In the genomic region with DNA sequence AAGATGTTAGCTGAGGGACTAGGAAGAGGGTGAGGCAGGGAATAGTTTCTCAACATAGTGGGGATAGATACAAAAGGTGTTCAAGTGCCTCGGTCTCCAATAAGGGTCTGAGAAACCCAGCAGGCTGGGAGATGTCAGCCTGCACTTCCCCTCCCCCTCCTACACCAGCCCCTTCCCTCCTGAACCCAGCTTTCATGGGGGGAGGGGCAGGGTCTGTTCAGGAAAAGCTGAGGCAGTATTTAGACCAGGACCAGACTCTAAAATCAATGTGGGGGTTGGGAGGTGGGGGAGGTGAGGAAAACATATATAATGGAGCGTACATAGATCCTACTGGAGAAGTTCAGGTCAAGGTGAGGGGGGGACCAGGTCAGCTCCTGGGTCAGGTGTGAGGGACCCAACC, we compare ENCODE assay signal across 14 mouse cellular contexts. TPM values are rescaled to one million over a fixed set of nuclear protein-coding genes. Genes with fewer than 3 reads are reported as not detected.
DNase-seq lines count a peak whose midpoint lies in the region; ATAC-seq and TF ChIP-seq lines count a peak whose summit lies in the region.
"Had no signal": no experiment of that assay in that cellular context is flagged by ENCODE, and none has a peak within 500 bp of the region (broad histone marks: within the 10 kb centered on the region; RNA-seq: fewer than 3 reads in every experiment).

No protein-coding gene starts in this region.

- intact Hi-C loops in left cerebral cortex, postnatal 4 days (cut with DNase I) = no loop called here

- H3K9ac ChIP-seq in heart, embryonic 13.5 days = peak overlapping the region; percentile 82
- H3K9ac ChIP-seq in lung, postnatal 0 days (replicated peaks; ENCODE audit: low read depth) = no peak overlapping the region
- no peak overlapping the region for H3K9ac ChIP-seq in intestine, postnatal 0 days (ENCODE audit: low read depth, low read length)
- 0 out of 2 replicates have a peak overlapping the region, but pooled peaks have one; percentile 67 for H3K9ac ChIP-seq in stomach, embryonic 14.5 days (replicated peaks; ENCODE audit: low read depth, low read length)
- H3K9ac ChIP-seq: neural tube, embryonic 12.5 days had no signal

- no peak for TF ChIP-seq CTCF in lung, postnatal 0 days (IDR thresholded peaks at IDR 0.05)
- no peak for TF ChIP-seq CTCF in intestine, postnatal 0 days (IDR thresholded peaks at IDR 0.05; ENCODE audit: low read depth)

- H3K27me3 ChIP-seq in heart, embryonic 13.5 days (replicated peaks) = peaks cover 19% of the 10 kb centered on the region
- H3K27me3 ChIP-seq in lung, postnatal 0 days (replicated peaks; ENCODE audit: insufficient read depth, low read length) = 0 out of 2 replicates have a peak, but pooled peaks cover 4% of the 10 kb centered on the region
- H3K27me3 ChIP-seq in intestine, postnatal 0 days (replicated peaks; ENCODE audit: control insufficient read depth, insufficient read depth, low read length) = no peaks in the 10 kb centered on the region
- H3K27me3 ChIP-seq in stomach, embryonic 14.5 days (ENCODE audit: control insufficient read depth, insufficient read depth, low read length) = no peaks in the 10 kb centered on the region

- no peaks in the 10 kb centered on the region for H3K9me3 ChIP-seq in heart, embryonic 13.5 days
- H3K9me3 ChIP-seq in lung, postnatal 0 days (ENCODE audit: low read length) = no peaks in the 10 kb centered on the region
- no peaks in the 10 kb centered on the region for H3K9me3 ChIP-seq in intestine, postnatal 0 days (ENCODE audit: control insufficient read depth)
- H3K9me3 ChIP-seq in stomach, embryonic 14.5 days (ENCODE audit: control insufficient read depth, low read depth, low read length) = no peaks in the 10 kb centered on the region
- H3K9me3 ChIP-seq: neural tube, embryonic 12.5 days had no signal

- H3K36me3 ChIP-seq in heart, embryonic 13.5 days = no peaks in the 10 kb centered on the region
- H3K36me3 ChIP-seq in lung, postnatal 0 days (ENCODE audit: insufficient read depth, low read length) = no peaks in the 10 kb centered on the region
- H3K36me3 ChIP-seq in intestine, postnatal 0 days (ENCODE audit: control insufficient read depth, insufficient read depth) = no peaks in the 10 kb centered on the region; the same call in 1 of the 2 replicates
- no peaks in the 10 kb centered on the region for H3K36me3 ChIP-seq in stomach, embryonic 14.5 days (ENCODE audit: control insufficient read depth, insufficient read depth, low read length)
- H3K36me3 ChIP-seq: neural tube, embryonic 12.5 days had no signal

- peaks cover 32% of the 10 kb centered on the region for H3K4me1 ChIP-seq in heart, embryonic 13.5 days
- H3K4me1 ChIP-seq in lung, postnatal 0 days (ENCODE audit: insufficient read depth, low read depth, low read length) = no peaks in the 10 kb centered on the region
- peaks cover 14% of the 10 kb centered on the region; the same call in 1 of the 2 replicates for H3K4me1 ChIP-seq in intestine, postnatal 0 days (replicated peaks; ENCODE audit: control insufficient read depth, insufficient read depth, low read length)
- peaks cover 20% of the 10 kb centered on the region for H3K4me1 ChIP-seq in stomach, embryonic 14.5 days (ENCODE audit: control insufficient read depth, insufficient read depth, low read length)

- no peak for DNase-seq in heart, adult 18-20 months
- no peak for DNase-seq in lung, postnatal 0 days (ENCODE audit: low spot score)
- no peak for DNase-seq in lung, postnatal 10 days
- no peak for DNase-seq in left cerebral cortex, postnatal 4 days
- no peak for DNase-seq in right cerebral cortex, postnatal 14 days
- DNase-seq: gastrocnemius, postnatal 14 days; thymus, postnatal 14 days had no signal

- peak overlapping the region; percentile 63 for H3K4me3 ChIP-seq in heart, embryonic 13.5 days
- no peak overlapping the region for H3K4me3 ChIP-seq in lung, postnatal 0 days (ENCODE audit: low read depth, low read length)
- peak overlapping the region; percentile 47 for H3K4me3 ChIP-seq in intestine, postnatal 0 days (ENCODE audit: low read depth, low read length)
- H3K4me3 ChIP-seq in stomach, embryonic 14.5 days (ENCODE audit: low read depth, low read length) = peak overlapping the region; percentile 45

- no peak for TF ChIP-seq EP300 in lung, postnatal 0 days (IDR thresholded peaks at IDR 0.05)

- no peak for ATAC-seq in heart, embryonic 13.5 days (ENCODE audit: extremely low read depth, insufficient number of reproducible peaks, low FRiP score, low TSS enrichment)
- ATAC-seq in lung, postnatal 0 days = no peak
- no peak for ATAC-seq in intestine, postnatal 0 days
- no peak for ATAC-seq in stomach, embryonic 14.5 days (ENCODE audit: insufficient number of reproducible peaks, insufficient read depth, low FRiP score, low read depth)
- ATAC-seq: activated CD4-positive, CD25-positive, alpha-beta regulatory T cell, adult 4 months; inflammation-experienced regulatory T-cells, adult 6 months had no signal

- WGBS in heart, embryonic 13.5 days = 35% methylated on average over 2 of the region's 2 CpGs
- WGBS in lung, postnatal 0 days = 31% methylated on average over 2 of the region's 2 CpGs
- WGBS in intestine, postnatal 0 days = 26% methylated on average over 2 of the region's 2 CpGs
- WGBS in stomach, embryonic 14.5 days = 25% methylated on average over 2 of the region's 2 CpGs

- H3K27ac ChIP-seq in heart, embryonic 13.5 days (replicated peaks) = peak overlapping the region; percentile 74
- no peak overlapping the region for H3K27ac ChIP-seq in lung, postnatal 0 days (ENCODE audit: low read length)
- H3K27ac ChIP-seq in intestine, postnatal 0 days (ENCODE audit: low read depth, low read length) = no peak overlapping the region
- peak overlapping the region; percentile 35; the same call in 1 of the 2 replicates for H3K27ac ChIP-seq in stomach, embryonic 14.5 days (ENCODE audit: low read length)
- H3K27ac ChIP-seq: macrophage; neural tube, embryonic 12.5 days had no signal

- peak overlapping the region; percentile 85 for H3K4me2 ChIP-seq in heart, embryonic 13.5 days
- peak overlapping the region; percentile 85 for H3K4me2 ChIP-seq in lung, postnatal 0 days (replicated peaks; ENCODE audit: low read depth, low read length)
- peak overlapping the region; percentile 92 for H3K4me2 ChIP-seq in intestine, postnatal 0 days (replicated peaks; ENCODE audit: low read depth)
- peak overlapping the region; percentile 62 for H3K4me2 ChIP-seq in stomach, embryonic 14.5 days (replicated peaks; ENCODE audit: low read depth, low read length)

RNA-seq across cellular contexts. Expression of a gene that starts 1.1 kb away (rescaled TPM):
- polyA plus RNA-seq in heart, embryonic 13.5 days (2015; fragmentation: Nextera tagmentation; extraction: Ambion mirVana) = 8.4 and 11.1 TPM in 2 replicates
- 1 to 10 TPM; 4.2 to 6.2 TPM for total RNA-seq in heart, adult 18-20 months (2021)
- polyA plus RNA-seq in lung, postnatal 0 days (2015; fragmentation: Nextera tagmentation; extraction: Ambion mirVana) = 5.0 and 5.9 TPM in 2 replicates
- polyA plus RNA-seq in intestine, postnatal 0 days (2015; fragmentation: Nextera tagmentation; extraction: Ambion mirVana) = 4.1 and 4.5 TPM in 2 replicates
- 27.6 and 28.4 TPM in 2 replicates for polyA plus RNA-seq in stomach, embryonic 14.5 days (2014; fragmentation: Nextera tagmentation; extraction: Ambion mirVana)
- 1 to 10 TPM; 1.6 to 1.8 TPM for total RNA-seq in left cerebral cortex, postnatal 4 days (2021)
- polyA plus RNA-seq: inflammation-experienced regulatory T-cells, adult 6 months had no signal

RNA-seq across cellular contexts. Expression of a gene that starts 35.5 kb away (rescaled TPM):
- polyA plus RNA-seq in heart, embryonic 13.5 days (2015; fragmentation: Nextera tagmentation; extraction: Ambion mirVana) = 49.0 and 56.8 TPM in 2 replicates
- 1 to 10 TPM; 4.7 to 5.2 TPM for total RNA-seq in heart, adult 18-20 months (2021)
- polyA plus RNA-seq in lung, postnatal 0 days (2015; fragmentation: Nextera tagmentation; extraction: Ambion mirVana) = 18.0 and 18.7 TPM in 2 replicates
- polyA plus RNA-seq in intestine, postnatal 0 days (2015; fragmentation: Nextera tagmentation; extraction: Ambion mirVana) = 30.4 and 33.0 TPM in 2 replicates
- polyA plus RNA-seq in stomach, embryonic 14.5 days (2014; fragmentation: Nextera tagmentation; extraction: Ambion mirVana) = 65.1 and 70.4 TPM in 2 replicates
- 10 to 100 TPM; 11.7 to 11.9 TPM for total RNA-seq in left cerebral cortex, postnatal 4 days (2021)

RNA-seq across cellular contexts. Expression of a gene that starts 35.6 kb away (rescaled TPM):
- polyA plus RNA-seq in heart, embryonic 13.5 days (2015; fragmentation: Nextera tagmentation; extraction: Ambion mirVana) = 399 and 448 TPM in 2 replicates
- total RNA-seq in heart, adult 18-20 months (2021) = 100 to 1,000 TPM; 138 to 161 TPM
- polyA plus RNA-seq in lung, postnatal 0 days (2015; fragmentation: Nextera tagmentation; extraction: Ambion mirVana) = 362 and 394 TPM in 2 replicates
- 339 and 369 TPM in 2 replicates for polyA plus RNA-seq in intestine, postnatal 0 days (2015; fragmentation: Nextera tagmentation; extraction: Ambion mirVana)
- polyA plus RNA-seq in stomach, embryonic 14.5 days (2014; fragmentation: Nextera tagmentation; extraction: Ambion mirVana) = 453 and 489 TPM in 2 replicates
- total RNA-seq in left cerebral cortex, postnatal 4 days (2021) = 100 to 1,000 TPM; 105 to 114 TPM

RNA-seq across cellular contexts. Expression of a gene that starts 56.7 kb away (rescaled TPM):
- polyA plus RNA-seq in heart, embryonic 13.5 days (2015; fragmentation: Nextera tagmentation; extraction: Ambion mirVana) = 54.8 and 58.9 TPM in 2 replicates
- 10 to 100 TPM; 23.6 to 26.1 TPM for total RNA-seq in heart, adult 18-20 months (2021)
- polyA plus RNA-seq in lung, postnatal 0 days (2015; fragmentation: Nextera tagmentation; extraction: Ambion mirVana) = 44.5 and 48.8 TPM in 2 replicates
- 26.9 and 29.8 TPM in 2 replicates for polyA plus RNA-seq in intestine, postnatal 0 days (2015; fragmentation: Nextera tagmentation; extraction: Ambion mirVana)
- polyA plus RNA-seq in stomach, embryonic 14.5 days (2014; fragmentation: Nextera tagmentation; extraction: Ambion mirVana) = 112 and 114 TPM in 2 replicates
- total RNA-seq in left cerebral cortex, postnatal 4 days (2021) = 100 to 1,000 TPM; 149 to 158 TPM

Comparison
In these comparisons a context has a peak if more than half of its experiments do, and no peak if none do; other contexts are left out.
1. H3K27ac ChIP-seq: peak in heart, embryonic 13.5 days (single experiment) and stomach, embryonic 14.5 days (single experiment); none in lung, postnatal 0 days (single experiment) and intestine, postnatal 0 days (single experiment).
2. H3K9ac ChIP-seq: peak in heart, embryonic 13.5 days (single experiment) and stomach, embryonic 14.5 days (single experiment); none in lung, postnatal 0 days (single experiment) and intestine, postnatal 0 days (single experiment).
3. Peak in every context shown above with its lines, with median percentiles within 50 percentile points of each other: H3K4me2 ChIP-seq.